Mouse (Mus musculus): ENCODE results near the gene Slc38a3. TPM values are rescaled to one million over a fixed set of nuclear protein-coding genes. Genes with fewer than 3 reads are reported as not detected.
A peak's percentile ranks its signal among the peaks of the same experiment; 100 is the strongest.

The Slc38a3 gene
- total RNA-seq, 2 experiments from 2014 or later, result 66.0 to 80.3 TPM

- DNase-seq, result peak; percentile 95
- intact Hi-C loops (cut with DNase I), result loop anchor here (1.0 kb wide), 4 partner anchors 18 to 94 kb away; no protein-coding TSS in a partner anchor
Observed at GRCm38 (mm10) chr9:107644495-107645152, 24.7 kb downstream of the Slc38a3 start.

- DNase-seq, result no peak
- intact Hi-C loops (cut with DNase I), result loop anchor here (1.0 kb wide), 2 partner anchors 17 to 41 kb away; no protein-coding TSS in a partner anchor
Observed at GRCm38 (mm10) chr9:107643544-107644214, 25.7 kb downstream of the Slc38a3 start.

GRCm38 (mm10) chr9:107641666-107642065 lies 27.7 kb downstream of the Slc38a3 start:
- intact Hi-C loops (cut with DNase I), result no loop called here
- no peak for DNase-seq

GRCm38 (mm10) chr9:107640257-107640772 lies 29.0 kb downstream of the Slc38a3 start:
- intact Hi-C loops (cut with DNase I), result no loop called here
- peak in 1 of 2 experiments; percentile 46 for DNase-seq

- intact Hi-C loops (cut with DNase I), result no loop called here
- DNase-seq, result no peak
Observed at GRCm38 (mm10) chr9:107637070-107637469, 32.3 kb downstream of the Slc38a3 start.

GRCm38 (mm10) chr9:107635279-107636028 lies 33.9 kb downstream of the Slc38a3 start, which contains the start of gene Gnai2:
Gnai2 (minus strand) TSS chr9:107635367.
- DNase-seq, result peak; percentile 96 to 98
- intact Hi-C loops (cut with DNase I), result no loop called here

- DNase-seq, result peak in 1 of 2 experiments; percentile 32
- intact Hi-C loops (cut with DNase I), result loop anchor here (5.0 kb wide), 1 partner anchor 67 kb away; the partner anchor contains the start of gene Hyal2
Observed at GRCm38 (mm10) chr9:107634406-107635278, 34.7 kb downstream of the Slc38a3 start.

- intact Hi-C loops (cut with DNase I), result loop anchor here (2.0 to 5.0 kb wide), 2 partner anchors 21 to 67 kb away; partner anchors contain the start of gene Hyal2
- DNase-seq, result peak in 1 of 2 experiments; percentile 53
Observed at GRCm38 (mm10) chr9:107633661-107634405, 35.5 kb downstream of the Slc38a3 start.

- intact Hi-C loops (cut with DNase I), result loop anchor here (2.0 to 5.0 kb wide), 2 partner anchors 20 to 66 kb away; partner anchors contain the start of gene Hyal2
- peak; percentile 80 to 87 for DNase-seq
Observed at GRCm38 (mm10) chr9:107633091-107633660, 36.2 kb downstream of the Slc38a3 start.

- DNase-seq, result peak; percentile 58 to 69
- intact Hi-C loops (cut with DNase I), result loop anchor here (2.0 to 5.0 kb wide), 2 partner anchors 20 to 65 kb away; partner anchors contain the start of gene Hyal2
Observed at GRCm38 (mm10) chr9:107632478-107632877, 36.9 kb downstream of the Slc38a3 start.

GRCm38 (mm10) chr9:107631861-107632260 lies 37.5 kb downstream of the Slc38a3 start:
- no peak for DNase-seq
- intact Hi-C loops (cut with DNase I), result loop anchor here (2.0 to 5.0 kb wide), 2 partner anchors 19 to 65 kb away; partner anchors contain the start of gene Hyal2

- DNase-seq, result no peak
- intact Hi-C loops (cut with DNase I), result loop anchor here (5.0 kb wide), 1 partner anchor 64 kb away; the partner anchor contains the start of gene Hyal2
Observed at GRCm38 (mm10) chr9:107631311-107631826, 38.0 kb downstream of the Slc38a3 start.

- intact Hi-C loops (cut with DNase I), result loop anchor here (5.0 kb wide), 1 partner anchor 63 kb away; the partner anchor contains the start of gene Hyal2
- no peak for DNase-seq
Observed at GRCm38 (mm10) chr9:107630576-107630975, 38.8 kb downstream of the Slc38a3 start.

- intact Hi-C loops (cut with DNase I), result loop anchor here (5.0 kb wide), 1 partner anchor 63 kb away; the partner anchor contains the start of gene Hyal2
- no peak for DNase-seq
Observed at GRCm38 (mm10) chr9:107629901-107630425, 39.4 kb downstream of the Slc38a3 start.

- intact Hi-C loops (cut with DNase I), result no loop called here
Observed at GRCm38 (mm10) chr9:107629411-107629730, 40.0 kb downstream of the Slc38a3 start.

GRCm38 (mm10) chr9:107628721-107629410 lies 40.5 kb downstream of the Slc38a3 start:
- intact Hi-C loops (cut with DNase I), result no loop called here
- DNase-seq, result peak; percentile 61 to 72

More at GRCm38 (mm10) chr9:107629411-107629730, 40.0 kb downstream of the Slc38a3 start:
- no peak for DNase-seq

Measured in heart, postnatal 36 days (tissue).